Mouse (Mus musculus): Measurements from ENCODE around the gene H2al1f. TPM values are rescaled to one million over a fixed set of nuclear protein-coding genes. Genes with fewer than 3 reads are reported as not detected.
"Not testable (repeated sequence)": the region's sequence is repeated elsewhere in the genome, so short reads cannot be mapped to it uniquely, and the experiment has no call there.

Gene H2al1f
- not detected in 2 replicates for polyA plus RNA-seq (2012; rRNA removed)

DNA sequence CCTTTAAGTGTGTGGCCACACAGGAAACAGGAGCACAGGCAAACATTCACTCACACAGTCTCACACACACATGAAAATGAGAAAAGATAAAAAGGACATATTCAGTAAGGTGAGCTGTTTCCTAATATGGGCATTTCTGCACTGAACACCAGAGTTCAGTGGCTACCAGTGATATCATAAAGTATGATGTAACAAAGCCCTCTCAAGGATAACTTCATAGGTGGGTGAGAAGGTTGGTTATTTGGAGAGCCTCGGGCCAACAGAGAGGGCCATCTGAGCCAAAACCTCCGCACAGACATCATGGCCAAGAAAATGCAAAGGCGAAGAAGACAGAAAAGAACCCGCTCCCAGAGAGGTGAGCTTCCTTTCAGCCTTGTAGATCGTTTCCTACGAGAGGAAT lies at the start of gene H2al1f:
TSS of gene H2al1f (plus strand) at position 301 of the 400 bp plus-strand sequence.
- WGBS: no CpG with 5 or more reads among the region's 6 CpGs
- not testable (repeated sequence) for H3K4me3 ChIP-seq (ENCODE audit: insufficient read depth, low read depth, low read length); H3K4me1 ChIP-seq (ENCODE audit: control insufficient read depth, insufficient read depth, low read length); DNase-seq; H3K27ac ChIP-seq (ENCODE audit: insufficient read depth, low read depth, low read length); H3K27me3 ChIP-seq (replicated peaks; ENCODE audit: control insufficient read depth, insufficient read depth, low read length); H3K36me3 ChIP-seq (ENCODE audit: control insufficient read depth, insufficient read depth, low read length)

DNA sequence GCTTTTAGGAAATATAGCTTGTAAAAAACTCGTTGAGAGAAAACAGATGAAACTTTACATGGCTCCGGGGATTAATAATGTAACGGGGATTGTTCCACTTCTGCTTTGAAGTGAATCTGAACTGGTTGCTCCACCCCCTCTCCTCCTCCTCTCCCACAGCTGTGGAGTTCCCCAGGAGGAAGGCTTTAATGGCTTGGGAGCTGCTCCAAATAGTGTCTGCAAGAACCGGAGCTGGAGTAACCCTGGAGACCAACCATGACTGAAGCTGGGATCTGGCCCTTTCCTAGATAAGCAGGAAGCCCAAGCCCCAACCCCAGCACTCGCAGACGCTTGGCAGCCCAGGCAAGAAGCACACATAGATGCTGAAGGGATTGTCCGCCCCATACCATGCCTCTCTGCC lies 47.2 kb upstream of the H2al1f start:
- Histone ChIP-seq H3K4me1 (ENCODE audit: control insufficient read depth, insufficient read depth, low read length) (no peaks in the 10 kb centered on the region), H3K27me3 (replicated peaks; ENCODE audit: control insufficient read depth, insufficient read depth, low read length) (no peaks in the 10 kb centered on the region), H3K27ac (ENCODE audit: insufficient read depth, low read depth, low read length) (no peak overlapping the region), H3K36me3 (ENCODE audit: control insufficient read depth, insufficient read depth, low read length) (no peaks in the 10 kb centered on the region), H3K4me3 (ENCODE audit: insufficient read depth, low read depth, low read length) (no peak overlapping the region)
- 45% methylated on average over 7 of the region's 7 CpGs for WGBS
- TF ChIP-seq POLR2A (IDR thresholded peaks at IDR 0.05; ENCODE audit: low read depth, low read length): no peak
- TF ChIP-seq CTCF (conservative IDR thresholded peaks at IDR 0.05; ENCODE audit: insufficient read depth, insufficient read length, low read depth, low read length): no peak
- DNase-seq: peak; percentile 43

DNA sequence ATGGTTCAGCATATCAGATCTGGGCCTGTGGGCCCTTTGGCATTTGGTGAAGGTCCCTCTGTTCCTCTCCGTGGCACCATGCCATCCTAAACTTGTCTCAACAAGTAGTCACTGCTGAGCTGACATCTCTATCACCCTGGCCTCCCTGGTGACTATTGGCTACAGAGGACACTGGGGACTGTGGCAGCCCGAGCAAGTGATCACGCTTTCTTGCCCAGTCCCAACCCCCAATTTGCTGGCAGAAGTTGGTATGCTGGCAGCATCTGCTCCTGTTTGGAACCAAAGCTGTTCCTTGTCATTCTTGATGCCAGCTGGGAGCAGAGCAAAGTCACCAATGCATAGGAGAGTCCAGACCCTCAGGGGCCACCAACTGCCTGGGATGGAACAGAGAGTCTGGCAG lies 45.9 kb upstream of the H2al1f start:
- Histone ChIP-seq H3K4me1 (ENCODE audit: control insufficient read depth, insufficient read depth, low read length) (no peaks in the 10 kb centered on the region), H3K4me3 (ENCODE audit: insufficient read depth, low read depth, low read length) (no peak overlapping the region), H3K27me3 (replicated peaks; ENCODE audit: control insufficient read depth, insufficient read depth, low read length) (no peaks in the 10 kb centered on the region), H3K27ac (ENCODE audit: insufficient read depth, low read depth, low read length) (no peak overlapping the region), H3K36me3 (ENCODE audit: control insufficient read depth, insufficient read depth, low read length) (no peaks in the 10 kb centered on the region)
- 90% methylated on average over 3 of the region's 3 CpGs for WGBS
- DNase-seq: no peak
- TF ChIP-seq CTCF (conservative IDR thresholded peaks at IDR 0.05; ENCODE audit: insufficient read depth, insufficient read length, low read depth, low read length) (no peak), POLR2A (IDR thresholded peaks at IDR 0.05; ENCODE audit: low read depth, low read length) (no peak)

- H3K4me3 ChIP-seq (ENCODE audit: insufficient read depth, low read depth, low read length): no peak overlapping the region
- H3K4me1 ChIP-seq (ENCODE audit: control insufficient read depth, insufficient read depth, low read length): no peaks in the 10 kb centered on the region
- no peaks in the 10 kb centered on the region for H3K27me3 ChIP-seq (replicated peaks; ENCODE audit: control insufficient read depth, insufficient read depth, low read length)
- WGBS: 49% methylated on average over 3 of the region's 3 CpGs
- no peak for DNase-seq
- no peaks in the 10 kb centered on the region for H3K36me3 ChIP-seq (ENCODE audit: control insufficient read depth, insufficient read depth, low read length)
- TF ChIP-seq CTCF (conservative IDR thresholded peaks at IDR 0.05; ENCODE audit: insufficient read depth, insufficient read length, low read depth, low read length): no peak
- TF ChIP-seq POLR2A (IDR thresholded peaks at IDR 0.05; ENCODE audit: low read depth, low read length): no peak
- no peak overlapping the region for H3K27ac ChIP-seq (ENCODE audit: insufficient read depth, low read depth, low read length)
Observed at GRCm38 (mm10) chrX:11273190-11273589, 41.8 kb upstream of the H2al1f start.

DNA sequence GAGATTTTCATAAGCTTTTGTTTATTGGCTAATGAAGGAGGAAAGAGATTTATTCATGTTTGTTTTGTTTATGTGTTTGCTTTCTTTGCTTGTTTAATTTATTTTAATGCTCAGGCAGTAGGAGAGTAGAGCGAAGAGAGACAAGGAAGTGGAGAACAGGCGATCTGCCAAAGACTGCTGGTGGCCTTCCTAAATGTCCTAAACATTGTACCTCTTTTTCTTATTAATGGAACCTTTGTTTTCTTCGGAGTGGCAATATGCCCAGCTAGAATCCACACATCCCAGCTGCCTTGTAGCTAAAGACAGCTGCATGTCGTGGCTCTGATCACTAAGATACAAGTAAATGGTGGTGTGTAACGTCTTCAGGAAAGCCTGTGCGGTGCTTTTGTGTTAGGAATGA lies 37.9 kb upstream of the H2al1f start:
- DNase-seq: no peak
- H3K27ac ChIP-seq (ENCODE audit: insufficient read depth, low read depth, low read length): no peak overlapping the region
- no peaks in the 10 kb centered on the region for H3K36me3 ChIP-seq (ENCODE audit: control insufficient read depth, insufficient read depth, low read length)
- TF ChIP-seq POLR2A (IDR thresholded peaks at IDR 0.05; ENCODE audit: low read depth, low read length) (no peak), CTCF (conservative IDR thresholded peaks at IDR 0.05; ENCODE audit: insufficient read depth, insufficient read length, low read depth, low read length) (no peak)
- 84% methylated on average over 6 of the region's 6 CpGs for WGBS
- H3K4me1 ChIP-seq (ENCODE audit: control insufficient read depth, insufficient read depth, low read length): no peaks in the 10 kb centered on the region
- H3K27me3 ChIP-seq (replicated peaks; ENCODE audit: control insufficient read depth, insufficient read depth, low read length): no peaks in the 10 kb centered on the region
- no peak overlapping the region for H3K4me3 ChIP-seq (ENCODE audit: insufficient read depth, low read depth, low read length)

DNA sequence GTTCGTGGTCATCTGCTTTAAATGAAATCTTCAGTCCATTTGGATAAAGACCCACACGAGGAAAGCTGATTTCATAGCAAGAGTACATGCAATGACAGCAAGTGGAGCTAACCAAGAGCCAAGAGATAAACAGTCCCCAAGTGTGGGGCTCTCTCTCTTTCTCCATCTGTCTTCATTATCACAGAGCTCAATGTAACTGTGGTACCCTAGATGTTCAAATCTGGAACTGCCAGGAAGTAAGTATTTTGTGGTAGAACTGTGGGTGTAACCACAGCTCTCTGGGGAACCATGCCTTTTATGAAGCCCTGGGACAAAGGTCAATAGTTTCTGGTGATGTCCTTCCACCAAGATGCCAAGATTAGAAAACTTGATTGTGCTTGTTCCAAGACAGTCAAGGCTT lies 34.2 kb upstream of the H2al1f start:
- TF ChIP-seq POLR2A (IDR thresholded peaks at IDR 0.05; ENCODE audit: low read depth, low read length) (no peak), CTCF (conservative IDR thresholded peaks at IDR 0.05; ENCODE audit: insufficient read depth, insufficient read length, low read depth, low read length) (no peak)
- H3K4me3 ChIP-seq (ENCODE audit: insufficient read depth, low read depth, low read length): no peak overlapping the region
- H3K27ac ChIP-seq (ENCODE audit: insufficient read depth, low read depth, low read length): no peak overlapping the region
- H3K36me3 ChIP-seq (ENCODE audit: control insufficient read depth, insufficient read depth, low read length): no peaks in the 10 kb centered on the region
- no peak for DNase-seq
- H3K27me3 ChIP-seq (replicated peaks; ENCODE audit: control insufficient read depth, insufficient read depth, low read length): no peaks in the 10 kb centered on the region
- WGBS: 69% methylated on average over 2 of the region's 2 CpGs
- H3K4me1 ChIP-seq (ENCODE audit: control insufficient read depth, insufficient read depth, low read length): no peaks in the 10 kb centered on the region

GRCm38 (mm10) chrX:11288306-11288882 lies 26.6 kb upstream of the H2al1f start:
- TF ChIP-seq CTCF (conservative IDR thresholded peaks at IDR 0.05; ENCODE audit: insufficient read depth, insufficient read length, low read depth, low read length) (no peak), POLR2A (IDR thresholded peaks at IDR 0.05; ENCODE audit: low read depth, low read length) (no peak)
- no peaks in the 10 kb centered on the region; the same call in 1 of the 2 replicates for H3K27me3 ChIP-seq (replicated peaks; ENCODE audit: control insufficient read depth, insufficient read depth, low read length)
- no peak overlapping the region for H3K4me3 ChIP-seq (ENCODE audit: insufficient read depth, low read depth, low read length)
- peak; percentile 3 for DNase-seq
- WGBS: 37% methylated on average over 14 of the region's 14 CpGs
- H3K36me3 ChIP-seq (ENCODE audit: control insufficient read depth, insufficient read depth, low read length): no peaks in the 10 kb centered on the region
- H3K27ac ChIP-seq (ENCODE audit: insufficient read depth, low read depth, low read length): no peak overlapping the region
- no peaks in the 10 kb centered on the region for H3K4me1 ChIP-seq (ENCODE audit: control insufficient read depth, insufficient read depth, low read length)
